Mouse (Mus musculus): Measurements from ENCODE around the gene Dcaf5.

The Dcaf5 gene

DNA sequence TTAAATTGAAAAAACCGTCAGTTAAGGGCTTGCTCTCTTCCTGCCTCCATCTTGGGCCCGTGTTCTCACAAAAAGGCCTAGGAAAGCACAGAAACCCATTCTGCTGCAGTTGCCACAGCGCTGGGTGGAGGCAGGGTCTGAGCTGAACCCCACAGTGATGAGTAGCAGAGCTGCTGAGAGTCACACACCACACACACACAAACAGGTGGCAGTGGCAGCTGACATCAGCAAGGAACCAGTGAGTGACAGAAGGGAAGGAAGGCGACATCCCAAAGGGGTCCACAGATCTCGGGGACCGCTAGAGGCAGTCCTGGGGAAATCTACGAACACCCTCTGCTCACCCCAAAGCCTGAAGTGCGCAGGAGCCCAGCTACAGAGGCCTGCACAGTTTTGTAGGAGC, 25.5 kb downstream of the Dcaf5 start:
- DNase-seq (ENCODE audit: low read depth in 1 of 2, low spot score in 2 of 2): no peak

DNA sequence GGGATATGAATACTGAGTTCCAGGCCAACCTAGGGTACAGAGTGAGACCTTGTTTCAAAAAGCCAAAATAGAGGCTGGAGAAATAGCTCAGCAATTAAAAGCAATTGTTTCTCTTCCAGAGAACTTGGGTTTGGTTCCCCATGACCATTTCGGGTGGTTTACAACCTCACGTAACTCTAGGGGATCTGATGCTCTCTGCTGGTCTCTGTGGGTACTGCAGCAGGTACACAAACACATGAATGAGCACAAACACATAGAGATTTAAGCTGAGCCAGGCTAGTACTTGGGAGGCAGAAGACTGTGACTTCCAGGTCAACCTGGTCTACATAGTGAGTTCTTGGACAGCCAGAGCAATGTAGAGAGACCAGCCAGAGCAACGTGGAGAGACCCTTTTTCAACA, 28.6 kb downstream of the Dcaf5 start:
- DNase-seq (ENCODE audit: low read depth in 1 of 2, low spot score in 2 of 2): peak; percentile 32 to 48

DNA sequence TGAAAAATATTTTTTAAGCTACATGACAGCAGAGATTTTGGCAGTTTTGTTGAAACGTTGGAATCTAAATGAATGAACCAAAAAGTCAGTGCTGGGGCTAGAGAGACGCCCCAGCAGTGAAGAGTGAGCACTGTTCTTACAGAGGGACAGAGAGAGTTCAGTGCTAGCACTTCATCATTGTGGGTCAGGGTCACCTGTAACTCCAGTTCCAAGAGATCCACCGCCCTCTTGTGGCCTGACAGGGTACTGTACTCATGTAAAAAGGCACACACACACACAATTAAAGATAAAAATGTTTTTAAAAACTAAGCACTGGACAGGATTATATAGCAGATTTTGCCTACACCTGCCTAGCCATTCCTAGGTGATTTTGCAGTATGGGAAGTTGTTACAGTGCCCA, 29.8 kb downstream of the Dcaf5 start:
- DNase-seq (ENCODE audit: low read depth in 1 of 2, low spot score in 2 of 2): peak in 1 of 2 experiments; percentile 23

DNA sequence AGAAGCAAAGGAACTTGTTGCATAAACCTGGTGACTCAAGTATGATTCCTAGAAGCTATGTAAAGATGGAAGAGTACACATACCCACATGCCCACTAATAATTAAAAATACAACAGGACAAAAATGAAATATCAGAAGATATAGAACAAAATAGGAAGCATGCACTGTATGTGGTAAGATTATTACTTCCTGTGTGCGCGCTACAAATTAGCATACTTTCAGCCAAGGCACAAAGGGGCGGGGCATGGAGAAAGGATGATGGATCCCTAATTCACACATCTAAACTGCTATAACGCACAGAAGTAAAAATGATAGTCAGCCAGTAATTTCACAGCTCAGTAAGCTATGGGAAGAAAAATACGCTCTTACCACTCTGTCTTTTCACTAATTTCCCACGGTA, 32.3 kb downstream of the Dcaf5 start:
- DNase-seq (ENCODE audit: low read depth in 1 of 2, low spot score in 2 of 2): no peak

DNA sequence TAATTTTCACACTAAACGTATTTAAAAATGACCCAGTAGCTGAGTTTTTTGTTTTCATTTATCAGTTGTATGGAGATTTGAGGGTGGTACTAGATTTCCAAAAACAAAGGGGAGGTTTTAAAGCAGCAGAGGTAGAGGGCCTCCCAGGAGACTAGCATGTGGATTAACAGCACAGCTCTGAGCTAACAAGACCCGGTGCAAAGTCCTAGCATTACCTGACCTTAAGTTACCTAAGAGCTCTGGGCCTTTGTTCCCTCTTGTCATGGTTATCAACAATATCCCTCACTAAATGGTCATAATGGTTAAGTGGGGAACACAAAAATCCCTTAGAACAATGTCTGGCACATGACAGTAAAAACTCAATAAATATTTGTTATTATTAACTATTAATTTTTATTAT, 37.3 kb downstream of the Dcaf5 start:
- DNase-seq (ENCODE audit: low read depth in 1 of 2, low spot score in 2 of 2): no peak

DNA sequence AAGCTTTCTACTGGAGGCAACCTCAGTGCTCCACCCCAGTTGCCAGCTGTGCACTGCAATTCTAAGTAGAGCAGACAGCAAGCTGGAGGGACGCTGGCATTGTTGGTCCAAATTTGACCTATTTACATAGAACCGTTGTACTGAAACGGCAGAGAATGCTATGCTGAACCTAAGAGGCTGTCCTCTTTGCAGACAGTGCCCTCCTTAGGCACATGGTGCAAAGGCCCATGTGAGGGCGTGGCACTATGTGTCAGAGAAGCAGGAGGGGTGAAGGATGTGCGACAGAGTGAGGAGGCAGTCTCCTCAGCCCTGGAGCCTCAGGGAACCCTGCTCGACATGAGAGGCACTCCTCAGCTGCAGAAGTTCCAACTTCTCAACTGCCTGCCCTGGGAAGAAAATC, 40.0 kb downstream of the Dcaf5 start:
- no peak for DNase-seq (ENCODE audit: low read depth in 1 of 2, low spot score in 2 of 2)

GRCm38 (mm10) chr12:80395270-80395669, 41.1 kb downstream of the Dcaf5 start:
- no peak for DNase-seq (ENCODE audit: low read depth in 1 of 2, low spot score in 2 of 2)

GRCm38 (mm10) chr12:80394045-80394444, 42.4 kb downstream of the Dcaf5 start:
- DNase-seq (ENCODE audit: low read depth in 1 of 2, low spot score in 2 of 2): no peak

DNA sequence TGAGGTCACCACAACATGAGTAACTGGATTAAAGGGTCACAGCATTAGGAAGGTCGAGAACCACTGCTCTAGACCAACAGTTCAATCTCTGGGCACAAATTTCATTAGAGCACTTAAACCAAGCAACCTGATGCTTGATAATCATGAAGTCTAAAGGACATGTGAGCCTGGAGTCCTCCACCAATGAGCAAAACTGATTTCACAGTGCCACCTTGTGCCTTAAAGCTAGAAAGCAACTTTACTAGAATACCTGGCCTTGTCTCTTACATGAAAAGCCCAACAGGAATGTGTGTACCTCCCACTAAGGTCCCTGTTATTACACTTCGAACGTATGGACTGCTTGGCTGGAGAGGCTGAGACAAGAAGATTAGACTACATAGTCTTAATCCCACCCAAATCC, 47.0 kb downstream of the Dcaf5 start:
- DNase-seq (ENCODE audit: low read depth in 1 of 2, low spot score in 2 of 2): no peak

GRCm38 (mm10) chr12:80387326-80387725, 49.1 kb downstream of the Dcaf5 start:
- no peak for DNase-seq (ENCODE audit: low read depth in 1 of 2, low spot score in 2 of 2)

- no peak for DNase-seq (ENCODE audit: low read depth in 1 of 2, low spot score in 2 of 2)
Measured at GRCm38 (mm10) chr12:80385361-80385760, 51.0 kb downstream of the Dcaf5 start.

- no peak for DNase-seq (ENCODE audit: low read depth in 1 of 2, low spot score in 2 of 2)
Measured at GRCm38 (mm10) chr12:80383478-80383877, 52.9 kb downstream of the Dcaf5 start.

- DNase-seq (ENCODE audit: low read depth in 1 of 2, low spot score in 2 of 2): no peak
Measured at GRCm38 (mm10) chr12:80382794-80383193, 53.6 kb downstream of the Dcaf5 start.

DNA sequence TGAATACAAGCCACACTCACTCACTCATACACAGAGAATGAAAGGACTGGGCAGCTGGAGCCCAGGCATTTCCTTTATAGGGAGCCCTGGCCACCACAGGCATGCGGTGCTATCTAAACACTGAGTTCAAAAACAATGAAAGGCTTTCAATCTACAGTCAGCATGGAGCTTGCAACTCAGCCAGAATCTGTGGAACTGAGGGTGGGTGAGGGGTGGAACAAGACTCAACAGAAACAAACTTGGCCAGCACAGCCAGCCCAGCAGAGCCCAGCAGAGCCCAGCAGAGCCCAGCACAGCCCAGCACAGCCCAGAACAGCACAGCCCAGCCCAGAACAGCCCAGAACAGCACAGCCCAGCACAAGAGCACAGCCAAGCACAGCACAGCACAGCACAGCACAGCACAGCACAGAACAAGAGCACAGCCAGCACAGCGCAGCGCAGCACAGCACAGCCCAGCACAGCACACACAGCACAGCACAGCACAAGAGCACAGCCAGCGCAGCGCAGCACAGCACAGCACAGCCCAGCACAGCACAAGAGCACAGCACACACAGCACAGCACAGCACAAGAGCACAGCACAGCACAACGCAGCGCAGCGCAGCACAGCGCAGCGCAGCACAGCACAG, 56.5 kb downstream of the Dcaf5 start:
- no peak for DNase-seq (ENCODE audit: low read depth in 1 of 2, low spot score in 2 of 2)

DNA sequence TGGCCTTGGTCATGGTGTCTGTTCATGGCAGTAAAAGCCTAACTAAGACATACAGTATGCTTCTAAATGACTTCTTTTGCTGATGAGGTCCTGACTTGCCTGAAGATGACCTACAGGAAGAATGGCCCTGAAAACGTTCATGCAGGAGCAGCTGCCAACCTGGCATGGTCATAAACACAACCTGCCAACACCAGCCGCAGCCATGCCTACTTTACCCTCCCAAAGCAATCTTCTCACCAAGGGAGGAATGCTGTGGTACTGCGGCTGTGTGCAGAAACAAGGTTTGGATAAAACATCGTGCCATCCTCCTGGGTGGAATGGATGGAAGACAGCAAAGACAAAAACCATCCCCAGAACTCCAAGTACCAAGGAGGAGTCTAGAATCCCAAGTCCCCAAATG, 57.0 kb downstream of the Dcaf5 start:
- no peak for DNase-seq (ENCODE audit: low read depth in 1 of 2, low spot score in 2 of 2)

DNA sequence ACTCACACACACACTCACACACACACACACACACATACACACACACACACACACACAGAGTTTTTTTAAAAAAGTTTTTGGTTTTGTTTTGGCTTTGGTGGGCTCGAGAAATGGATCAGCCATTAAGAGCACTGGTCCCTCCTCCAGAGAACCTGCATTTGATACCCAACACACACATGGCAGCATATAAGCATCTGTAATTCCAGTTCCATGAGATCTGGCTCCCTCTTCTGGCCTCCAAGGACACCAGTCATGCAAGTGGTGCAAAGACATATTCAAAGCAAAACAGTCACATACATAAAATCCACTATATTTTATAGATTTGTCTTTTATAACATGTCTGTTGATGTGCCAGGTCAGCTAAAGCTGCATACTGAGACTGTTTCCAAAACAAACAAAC, 58.8 kb downstream of the Dcaf5 start:
- no peak for DNase-seq (ENCODE audit: low read depth in 1 of 2, low spot score in 2 of 2)

- no peak for DNase-seq (ENCODE audit: low read depth in 1 of 2, low spot score in 2 of 2)
Measured at GRCm38 (mm10) chr12:80375721-80376120, 60.7 kb downstream of the Dcaf5 start.

DNA sequence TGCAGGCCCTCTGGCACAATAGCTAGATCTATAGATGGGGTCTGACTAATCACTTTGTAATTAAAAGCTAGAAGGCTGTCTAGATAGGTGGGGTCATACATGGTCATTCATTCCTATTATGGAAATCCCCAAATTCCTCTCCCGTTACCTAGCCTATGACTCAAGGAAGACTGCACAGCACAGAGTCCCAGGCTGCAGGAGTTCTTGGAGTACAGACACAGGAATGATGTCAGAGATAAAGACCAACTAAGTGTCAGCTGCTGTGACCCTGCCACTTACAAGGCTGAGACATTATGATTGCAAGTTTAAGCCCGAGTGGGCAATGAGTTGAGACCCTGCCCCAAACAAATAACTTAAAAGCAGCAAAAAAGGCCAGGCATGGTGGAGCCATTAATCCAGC, 61.7 kb downstream of the Dcaf5 start:
- DNase-seq (ENCODE audit: low read depth in 1 of 2, low spot score in 2 of 2): no peak

DNA sequence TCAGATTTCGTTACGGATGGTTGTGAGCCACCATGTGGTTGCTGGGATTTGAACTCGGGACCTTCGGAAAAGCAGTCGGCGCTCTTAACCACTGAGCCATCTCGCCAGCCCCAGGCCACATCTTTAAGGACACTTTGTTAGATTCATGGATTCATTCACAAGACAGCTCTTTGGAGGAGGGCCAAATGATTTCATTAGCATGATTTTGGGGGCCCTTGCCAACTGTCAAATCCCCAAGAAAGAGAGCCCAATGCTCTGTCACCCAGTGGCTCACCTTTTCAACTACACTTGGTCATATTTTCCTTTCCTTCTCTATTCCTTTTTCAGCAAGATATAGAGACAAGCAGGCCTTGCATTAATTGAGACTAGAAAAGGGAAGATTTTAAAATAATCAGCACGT, 63.5 kb downstream of the Dcaf5 start:
- DNase-seq (ENCODE audit: low read depth in 1 of 2, low spot score in 2 of 2): no peak

DNA sequence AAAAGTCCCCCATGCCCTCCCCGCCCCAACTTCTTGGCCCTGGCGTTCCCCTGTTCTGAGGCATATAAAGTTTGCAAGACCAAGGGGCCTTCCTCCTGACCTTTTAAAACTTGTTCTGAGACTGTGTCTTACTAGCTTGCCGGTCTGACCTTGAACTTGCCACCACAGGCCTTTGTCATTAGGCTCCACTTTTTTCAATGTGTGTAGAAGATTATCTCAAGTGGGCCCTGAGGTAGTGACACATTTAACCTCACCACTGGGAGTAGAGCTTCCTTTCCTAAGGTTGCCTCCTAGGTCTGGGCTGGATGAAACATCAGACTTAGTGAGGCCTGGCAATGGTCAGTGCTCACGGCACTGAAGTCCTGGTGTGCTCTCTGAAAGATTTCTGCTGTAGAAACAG, 69.2 kb downstream of the Dcaf5 start:
- DNase-seq (ENCODE audit: low read depth in 1 of 2, low spot score in 2 of 2): no peak

GRCm38 (mm10) chr12:80366004-80366480, 70.4 kb downstream of the Dcaf5 start:
- DNase-seq (ENCODE audit: low read depth in 1 of 2, low spot score in 2 of 2): no peak

- DNase-seq (ENCODE audit: low read depth in 1 of 2, low spot score in 2 of 2): no peak
Measured at GRCm38 (mm10) chr12:80365345-80365744, 71.1 kb downstream of the Dcaf5 start.

DNA sequence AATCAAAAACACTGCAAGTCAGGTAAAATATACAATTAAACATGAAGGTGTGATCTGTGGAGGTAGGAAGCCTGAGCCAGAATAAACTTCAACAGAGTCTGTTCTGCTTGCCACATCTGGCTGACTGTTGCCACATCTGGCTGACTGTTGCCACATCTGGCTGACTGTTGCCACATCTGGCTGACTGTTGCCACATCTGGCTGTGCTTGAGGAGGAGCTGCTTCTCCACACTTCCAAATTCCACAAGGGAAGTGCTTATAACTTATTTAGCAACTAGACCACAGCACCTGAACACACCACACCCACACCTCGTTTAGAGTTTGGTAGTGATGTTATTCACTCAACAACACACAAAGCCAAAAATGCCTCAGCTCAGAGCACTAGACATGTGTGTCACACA, 74.7 kb downstream of the Dcaf5 start:
- no peak for DNase-seq (ENCODE audit: low read depth in 1 of 2, low spot score in 2 of 2)

DNA sequence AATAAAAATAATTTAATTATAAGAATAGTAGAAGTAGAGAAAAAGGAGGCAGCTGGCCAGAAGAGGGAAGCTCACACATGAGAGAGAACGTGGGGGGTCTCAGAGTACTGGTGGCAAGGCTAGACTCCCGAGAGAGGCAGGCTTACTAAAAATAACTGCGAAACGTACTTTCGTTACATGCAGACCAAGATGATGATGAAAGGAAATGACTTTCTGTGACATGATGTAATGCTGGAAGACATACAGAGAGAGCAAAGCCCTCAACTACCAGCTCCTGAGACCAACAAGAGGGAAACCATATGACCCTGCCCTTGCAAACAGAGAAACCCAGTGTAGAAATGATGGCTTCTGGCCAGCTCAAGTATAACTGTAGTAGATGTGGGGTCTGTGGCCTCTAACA, 76.1 kb downstream of the Dcaf5 start:
- DNase-seq (ENCODE audit: low read depth in 1 of 2, low spot score in 2 of 2): no peak

Data from monocyte, adult 2 months (primary cell).